Mouse (Mus musculus): ENCODE data around the gene Ugt1a2. TPM values are rescaled to one million over a fixed set of nuclear protein-coding genes. Genes with fewer than 3 reads are reported as not detected.

Ugt1a2 gene
- polyA plus RNA-seq, 1 experiment: 0.12 TPM

- TF ChIP-seq POLR2A (IDR thresholded peaks at IDR 0.05; ENCODE audit: borderline replicate concordance, extremely low read depth, low read depth, low read length) (no peak), CTCF (IDR thresholded peaks at IDR 0.05; ENCODE audit: insufficient read depth, low read length) (no peak)
Observed at GRCm38 (mm10) chr1:88264869-88265240, 64.5 kb downstream of the Ugt1a2 start.

GRCm38 (mm10) chr1:88266123-88266522, 65.7 kb downstream of the Ugt1a2 start:
- 89% methylated on average over 13 of the region's 13 CpGs for WGBS
- no peak for DNase-seq
- no peaks in the 10 kb centered on the region for H3K4me1 ChIP-seq (ENCODE audit: control insufficient read depth, insufficient read depth, low read length)
- TF ChIP-seq CTCF (IDR thresholded peaks at IDR 0.05; ENCODE audit: insufficient read depth, low read length) (no peak), POLR2A (IDR thresholded peaks at IDR 0.05; ENCODE audit: borderline replicate concordance, extremely low read depth, low read depth, low read length) (no peak)
- H3K4me3 ChIP-seq (replicated peaks; ENCODE audit: extremely low read depth, low read depth, low read length): no peak overlapping the region

More at GRCm38 (mm10) chr1:88264869-88265240, 64.5 kb downstream of the Ugt1a2 start:
- no peak for DNase-seq
- WGBS: 66% methylated on average over 4 of the region's 4 CpGs
- Histone ChIP-seq H3K4me1 (ENCODE audit: control insufficient read depth, insufficient read depth, low read length) (no peaks in the 10 kb centered on the region), H3K4me3 (replicated peaks; ENCODE audit: extremely low read depth, low read depth, low read length) (no peak overlapping the region)

DNA sequence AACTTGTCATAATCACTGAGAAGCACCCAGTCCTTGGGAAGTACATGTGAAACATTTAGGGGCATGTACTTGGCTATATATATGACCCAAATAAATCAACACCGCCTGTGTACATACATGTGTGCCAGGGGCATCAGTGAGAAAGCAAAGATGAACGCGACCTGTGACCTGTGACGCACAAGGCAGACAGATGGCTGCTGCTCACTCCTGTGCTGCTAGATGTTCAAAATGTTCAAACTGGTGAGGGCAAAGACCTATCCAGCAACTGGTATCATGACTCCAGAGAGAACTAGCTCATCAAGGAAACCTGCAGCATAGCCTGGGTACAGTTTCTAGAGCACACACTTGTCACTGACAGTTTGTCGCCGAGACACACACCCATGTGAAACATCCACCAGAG, 67.1 kb downstream of the Ugt1a2 start:
- 86% methylated on average over 6 of the region's 6 CpGs for WGBS
- Histone ChIP-seq H3K4me1 (ENCODE audit: control insufficient read depth, insufficient read depth, low read length) (no peaks in the 10 kb centered on the region), H3K4me3 (replicated peaks; ENCODE audit: extremely low read depth, low read depth, low read length) (no peak overlapping the region)
- TF ChIP-seq CTCF (IDR thresholded peaks at IDR 0.05; ENCODE audit: insufficient read depth, low read length): no peak
- no peak for TF ChIP-seq POLR2A (IDR thresholded peaks at IDR 0.05; ENCODE audit: borderline replicate concordance, extremely low read depth, low read depth, low read length)
- DNase-seq: no peak

DNA sequence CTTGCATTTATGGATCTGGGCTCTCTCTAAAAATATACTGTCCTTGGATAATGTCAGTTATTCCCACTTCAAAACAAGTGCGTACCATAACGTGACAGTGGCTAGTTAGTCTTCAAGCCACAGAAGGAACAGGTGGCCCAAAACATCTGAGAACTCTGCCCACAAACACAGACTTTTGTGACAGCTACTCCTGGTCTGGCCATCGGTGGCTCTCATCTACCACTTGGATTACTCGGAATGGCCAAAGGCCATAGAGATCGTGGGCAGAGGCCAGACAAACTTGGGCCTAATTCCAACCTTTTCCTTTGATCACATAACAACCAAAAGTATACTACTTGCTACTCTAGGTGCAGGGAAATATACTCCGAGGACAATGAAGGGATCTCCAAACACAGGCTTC, 67.7 kb downstream of the Ugt1a2 start:
- WGBS: 76% methylated on average over 6 of the region's 6 CpGs
- TF ChIP-seq POLR2A (IDR thresholded peaks at IDR 0.05; ENCODE audit: borderline replicate concordance, extremely low read depth, low read depth, low read length) (no peak), CTCF (IDR thresholded peaks at IDR 0.05; ENCODE audit: insufficient read depth, low read length) (no peak)
- H3K4me1 ChIP-seq (ENCODE audit: control insufficient read depth, insufficient read depth, low read length): no peaks in the 10 kb centered on the region
- no peak overlapping the region for H3K4me3 ChIP-seq (replicated peaks; ENCODE audit: extremely low read depth, low read depth, low read length)
- no peak for DNase-seq

Other genes with a start within 250 kb of the Ugt1a2 start
- 6.3 and 9.9 TPM in 2 replicates for gene Usp40, start 192.1 kb upstream of the Ugt1a2 start, polyA plus RNA-seq (2012; rRNA removed)
- not detected in 2 replicates for gene Ugt1a10, start 145.2 kb upstream of the Ugt1a2 start, polyA plus RNA-seq (2012; rRNA removed)
- gene Ugt1a9, start 129.8 kb upstream of the Ugt1a2 start, polyA plus RNA-seq (2012; rRNA removed): 0.09 TPM in 1 of 2 replicates, not detected in the other
- gene Ugt1a8, start 112.8 kb upstream of the Ugt1a2 start, polyA plus RNA-seq (2012; rRNA removed): not detected in 2 replicates
- gene Ugt1a7c, start 105.5 kb upstream of the Ugt1a2 start, polyA plus RNA-seq (2012; rRNA removed): 4.8 and 6.1 TPM in 2 replicates
- gene Ugt1a6b, start 97.3 kb upstream of the Ugt1a2 start, polyA plus RNA-seq (2012; rRNA removed): 2.4 and 2.9 TPM in 2 replicates
- gene Ugt1a6a, start 65.8 kb upstream of the Ugt1a2 start, polyA plus RNA-seq (2012; rRNA removed): 34.5 and 45.3 TPM in 2 replicates
- gene Ugt1a5, start 34.6 kb upstream of the Ugt1a2 start, polyA plus RNA-seq (2012; rRNA removed): 0.06 and 0.36 TPM in 2 replicates
- 1.3 and 1.8 TPM in 2 replicates for gene Dnajb3, start 5.2 kb downstream of the Ugt1a2 start, polyA plus RNA-seq (2012; rRNA removed)
- gene Ugt1a1, start 11.4 kb downstream of the Ugt1a2 start, polyA plus RNA-seq (2012; rRNA removed): 0.11 and 1.3 TPM in 2 replicates
- 0.17 and 0.20 TPM in 2 replicates for gene Mroh2a, start 26.4 kb downstream of the Ugt1a2 start, polyA plus RNA-seq (2012; rRNA removed)
- 29.4 and 32.1 TPM in 2 replicates for gene Hjurp, start 77.0 kb downstream of the Ugt1a2 start, polyA plus RNA-seq (2012; rRNA removed)
- not detected in 2 replicates for gene Trpm8, start 77.1 kb downstream of the Ugt1a2 start, polyA plus RNA-seq (2012; rRNA removed)
- gene Spp2, start 206.4 kb downstream of the Ugt1a2 start, polyA plus RNA-seq (2012; rRNA removed): 0.18 TPM in 1 of 2 replicates, not detected in the other

Data from lung, adult 2 months (tissue).